Comparison of ENCODE assay signal across 17 mouse cellular contexts in genomic region chr11:79746552-79747102, GRCm38 (mm10).
DNase-seq lines count a peak whose midpoint lies in the region; ATAC-seq and TF ChIP-seq lines count a peak whose summit lies in the region.
"Had no signal": no experiment of that assay in that cellular context is flagged by ENCODE, and none has a peak within 500 bp of the region (broad histone marks: within the 10 kb centered on the region; RNA-seq: fewer than 3 reads in every experiment).

No protein-coding gene starts in this region.

- peak; percentile 67 for ATAC-seq in liver, embryonic 12.5 days
- peak; percentile 49; the same call in 1 of the 2 replicates for ATAC-seq in stomach, embryonic 14.5 days (ENCODE audit: insufficient number of reproducible peaks, insufficient read depth, low FRiP score, low read depth)
- no peak for ATAC-seq in forebrain, embryonic 12.5 days (ENCODE audit: low FRiP score)
- no peak for ATAC-seq in hindbrain, embryonic 12.5 days (ENCODE audit: low FRiP score)
- ATAC-seq: forebrain, embryonic 14.5 days; hindbrain, postnatal 0 days had no signal

- peak overlapping the region; percentile 8 for H3K27ac ChIP-seq in kidney, adult 2 months (ENCODE audit: insufficient read depth, low read depth, low read length)
- no peak overlapping the region for H3K27ac ChIP-seq in liver, embryonic 12.5 days
- H3K27ac ChIP-seq in stomach, embryonic 14.5 days (ENCODE audit: low read length): no peak overlapping the region
- no peak overlapping the region for H3K27ac ChIP-seq in forebrain, embryonic 12.5 days
- H3K27ac ChIP-seq in hindbrain, embryonic 12.5 days: no peak overlapping the region
- H3K27ac ChIP-seq: embryonic facial prominence, embryonic 10.5 days; heart, embryonic 15.5 days; hindbrain, postnatal 0 days; limb, embryonic 12.5 days; lung, embryonic 15.5 days; neural tube, embryonic 12.5 days had no signal

- H3K9me3 ChIP-seq in liver, embryonic 12.5 days (replicated peaks): no peaks in the 10 kb centered on the region
- H3K9me3 ChIP-seq in stomach, embryonic 14.5 days (ENCODE audit: control insufficient read depth, low read depth, low read length): no peaks in the 10 kb centered on the region
- no peaks in the 10 kb centered on the region for H3K9me3 ChIP-seq in forebrain, embryonic 12.5 days
- H3K9me3 ChIP-seq in hindbrain, embryonic 12.5 days (replicated peaks): no peaks in the 10 kb centered on the region
- H3K9me3 ChIP-seq: embryonic facial prominence, embryonic 10.5 days; heart, embryonic 15.5 days; limb, embryonic 12.5 days; lung, embryonic 15.5 days; neural tube, embryonic 12.5 days had no signal

- H3K27me3 ChIP-seq in kidney, adult 2 months (replicated peaks; ENCODE audit: control insufficient read depth, insufficient read depth, low read length): no peaks in the 10 kb centered on the region
- no peaks in the 10 kb centered on the region for H3K27me3 ChIP-seq in liver, embryonic 12.5 days (replicated peaks)
- H3K27me3 ChIP-seq in stomach, embryonic 14.5 days (ENCODE audit: control insufficient read depth, insufficient read depth, low read length): no peaks in the 10 kb centered on the region
- H3K27me3 ChIP-seq in forebrain, embryonic 12.5 days: no peaks in the 10 kb centered on the region
- H3K27me3 ChIP-seq in hindbrain, embryonic 12.5 days: no peaks in the 10 kb centered on the region
- H3K27me3 ChIP-seq: heart, embryonic 15.5 days; limb, embryonic 12.5 days; lung, embryonic 15.5 days; neural tube, embryonic 12.5 days had no signal

- H3K36me3 ChIP-seq in kidney, adult 2 months (ENCODE audit: control insufficient read depth, insufficient read depth, low read length): no peaks in the 10 kb centered on the region
- H3K36me3 ChIP-seq in liver, embryonic 12.5 days: no peaks in the 10 kb centered on the region
- H3K36me3 ChIP-seq in stomach, embryonic 14.5 days (ENCODE audit: control insufficient read depth, insufficient read depth, low read length): no peaks in the 10 kb centered on the region
- H3K36me3 ChIP-seq in forebrain, embryonic 12.5 days (replicated peaks): no peaks in the 10 kb centered on the region
- no peaks in the 10 kb centered on the region for H3K36me3 ChIP-seq in hindbrain, embryonic 12.5 days
- H3K36me3 ChIP-seq: embryonic facial prominence, embryonic 10.5 days; heart, embryonic 15.5 days; limb, embryonic 12.5 days; lung, embryonic 15.5 days; neural tube, embryonic 12.5 days had no signal

- no peak for TF ChIP-seq POLR2A in kidney, adult 2 months (IDR thresholded peaks at IDR 0.05; ENCODE audit: low read depth, low read length)

- TF ChIP-seq CTCF in kidney, adult 2 months (conservative IDR thresholded peaks at IDR 0.05; ENCODE audit: insufficient read depth, insufficient read length, low read depth, low read length): no peak

- H3K4me2 ChIP-seq in liver, embryonic 12.5 days: no peak overlapping the region
- no peak overlapping the region for H3K4me2 ChIP-seq in stomach, embryonic 14.5 days (replicated peaks; ENCODE audit: low read depth, low read length)
- no peak overlapping the region for H3K4me2 ChIP-seq in forebrain, embryonic 12.5 days
- no peak overlapping the region for H3K4me2 ChIP-seq in hindbrain, embryonic 12.5 days (replicated peaks)
- H3K4me2 ChIP-seq: heart, embryonic 15.5 days; limb, embryonic 12.5 days; lung, embryonic 15.5 days; neural tube, embryonic 12.5 days had no signal

- H3K4me3 ChIP-seq in kidney, adult 2 months (ENCODE audit: insufficient read depth, low read depth, low read length): no peak overlapping the region
- no peak overlapping the region for H3K4me3 ChIP-seq in liver, embryonic 12.5 days
- H3K4me3 ChIP-seq in stomach, embryonic 14.5 days (ENCODE audit: low read depth, low read length): no peak overlapping the region
- H3K4me3 ChIP-seq in forebrain, embryonic 12.5 days (replicated peaks): no peak overlapping the region
- H3K4me3 ChIP-seq in hindbrain, embryonic 12.5 days: no peak overlapping the region
- H3K4me3 ChIP-seq: embryonic facial prominence, embryonic 10.5 days; heart, embryonic 15.5 days; limb, embryonic 12.5 days; lung, embryonic 15.5 days; neural tube, embryonic 12.5 days had no signal

- peak; percentile 54 for DNase-seq in kidney, adult 2 months
- DNase-seq in kidney, postnatal 10 days: no peak
- DNase-seq in kidney, postnatal 36 days: peak; percentile 24 to 50
- DNase-seq: cerebellum, adult 9-10 months; gastrocnemius, postnatal 36 days; right cerebral cortex, adult 18-20 months had no signal

- H3K9ac ChIP-seq in liver, embryonic 12.5 days: no peak overlapping the region
- no peak overlapping the region for H3K9ac ChIP-seq in stomach, embryonic 14.5 days (replicated peaks; ENCODE audit: low read depth, low read length)
- no peak overlapping the region for H3K9ac ChIP-seq in forebrain, embryonic 12.5 days
- H3K9ac ChIP-seq in hindbrain, embryonic 12.5 days: no peak overlapping the region
- H3K9ac ChIP-seq: heart, embryonic 15.5 days; limb, embryonic 12.5 days; lung, embryonic 15.5 days; neural tube, embryonic 12.5 days had no signal

- peaks cover 10% of the 10 kb centered on the region for H3K4me1 ChIP-seq in kidney, adult 2 months (ENCODE audit: control insufficient read depth, insufficient read depth, low read length)
- peaks cover 14% of the 10 kb centered on the region for H3K4me1 ChIP-seq in liver, embryonic 12.5 days
- no peaks in the 10 kb centered on the region for H3K4me1 ChIP-seq in stomach, embryonic 14.5 days (ENCODE audit: control insufficient read depth, insufficient read depth, low read length)
- H3K4me1 ChIP-seq in forebrain, embryonic 12.5 days: no peaks in the 10 kb centered on the region
- no peaks in the 10 kb centered on the region for H3K4me1 ChIP-seq in hindbrain, embryonic 12.5 days
- H3K4me1 ChIP-seq: embryonic facial prominence, embryonic 10.5 days; neural tube, embryonic 12.5 days had no signal

- WGBS in kidney, adult 2 months: 55% methylated on average over 11 of the region's 11 CpGs
- 68% methylated on average over 11 of the region's 11 CpGs for WGBS in liver, embryonic 12.5 days (ENCODE audit: insufficient replicate concordance)
- WGBS in stomach, embryonic 14.5 days: 72% methylated on average over 11 of the region's 11 CpGs
- 88% methylated on average over 11 of the region's 11 CpGs for WGBS in forebrain, embryonic 12.5 days
- 85% methylated on average over 11 of the region's 11 CpGs for WGBS in hindbrain, embryonic 12.5 days

Comparison
In these comparisons a context has a peak if more than half of its experiments do, and no peak if none do; other contexts are left out.
1. ATAC-seq: peak in liver, embryonic 12.5 days (single experiment) and stomach, embryonic 14.5 days (single experiment); none in forebrain, embryonic 12.5 days (single experiment) and hindbrain, embryonic 12.5 days (single experiment).